9 mouse cellular contexts compared by ENCODE assay signal in genomic region chrX:42342951-42343879, GRCm38 (mm10).
A peak's percentile ranks its signal among the peaks of the same experiment; 100 is the strongest.
DNase-seq lines count a peak whose midpoint lies in the region; ATAC-seq lines count a peak whose summit lies in the region.
"Had no signal": no experiment of that assay in that cellular context is flagged by ENCODE, and none has a peak within 500 bp of the region (broad histone marks: within the 10 kb centered on the region; RNA-seq: fewer than 3 reads in every experiment).

No protein-coding gene starts in this region.

- no peaks in the 10 kb centered on the region for H3K36me3 ChIP-seq in heart, embryonic 13.5 days
- H3K36me3 ChIP-seq in hindbrain, embryonic 11.5 days (ENCODE audit: control insufficient read depth, insufficient read depth, low read length): no peaks in the 10 kb centered on the region
- no peaks in the 10 kb centered on the region for H3K36me3 ChIP-seq in liver, embryonic 15.5 days (replicated peaks)
- H3K36me3 ChIP-seq in neural tube, embryonic 15.5 days: no peaks in the 10 kb centered on the region
- H3K36me3 ChIP-seq: limb, embryonic 13.5 days had no signal

- ATAC-seq in heart, embryonic 13.5 days (ENCODE audit: extremely low read depth, insufficient number of reproducible peaks, low FRiP score, low TSS enrichment): no peak
- ATAC-seq in hindbrain, embryonic 11.5 days (ENCODE audit: low FRiP score): peak; percentile 96
- no peak for ATAC-seq in liver, embryonic 15.5 days (ENCODE audit: insufficient read depth)
- ATAC-seq in neural tube, embryonic 15.5 days (ENCODE audit: low FRiP score): peak; percentile 41
- no peak for ATAC-seq in monocyte, adult 5-6 weeks (replicated peaks; ENCODE audit: insufficient number of reproducible peaks, low FRiP score, low TSS enrichment, poor library complexity, severe bottlenecking)

- H3K4me1 ChIP-seq in heart, embryonic 13.5 days: no peaks in the 10 kb centered on the region
- H3K4me1 ChIP-seq in hindbrain, embryonic 11.5 days (replicated peaks; ENCODE audit: control insufficient read depth, insufficient read depth, low read length): no peaks in the 10 kb centered on the region
- no peaks in the 10 kb centered on the region for H3K4me1 ChIP-seq in liver, embryonic 15.5 days (replicated peaks)
- H3K4me1 ChIP-seq in neural tube, embryonic 15.5 days: peaks cover 6% of the 10 kb centered on the region; the same call in 1 of the 2 replicates
- H3K4me1 ChIP-seq: limb, embryonic 13.5 days had no signal

- H3K9ac ChIP-seq in heart, embryonic 13.5 days: no peak overlapping the region
- H3K9ac ChIP-seq in hindbrain, embryonic 11.5 days (ENCODE audit: low read depth, low read length): no peak overlapping the region
- no peak overlapping the region for H3K9ac ChIP-seq in liver, embryonic 15.5 days
- no peak overlapping the region for H3K9ac ChIP-seq in neural tube, embryonic 15.5 days (replicated peaks)
- H3K9ac ChIP-seq: limb, embryonic 13.5 days had no signal

- no peaks in the 10 kb centered on the region for H3K9me3 ChIP-seq in heart, embryonic 13.5 days
- H3K9me3 ChIP-seq in hindbrain, embryonic 11.5 days (ENCODE audit: control insufficient read depth, low read length): no peaks in the 10 kb centered on the region
- no peaks in the 10 kb centered on the region for H3K9me3 ChIP-seq in liver, embryonic 15.5 days (replicated peaks)
- no peaks in the 10 kb centered on the region; the same call in 1 of the 2 replicates for H3K9me3 ChIP-seq in neural tube, embryonic 15.5 days (replicated peaks)
- H3K9me3 ChIP-seq: limb, embryonic 13.5 days had no signal

- H3K27me3 ChIP-seq in heart, embryonic 13.5 days (replicated peaks): no peaks in the 10 kb centered on the region
- H3K27me3 ChIP-seq in hindbrain, embryonic 11.5 days (ENCODE audit: control insufficient read depth, insufficient read depth, low read length): no peaks in the 10 kb centered on the region
- H3K27me3 ChIP-seq in liver, embryonic 15.5 days: no peaks in the 10 kb centered on the region
- H3K27me3 ChIP-seq in neural tube, embryonic 15.5 days (replicated peaks): no peaks in the 10 kb centered on the region
- H3K27me3 ChIP-seq: limb, embryonic 13.5 days had no signal

- DNase-seq in heart, adult 8-10 months (ENCODE audit: low spot score): no peak
- DNase-seq in T-cell, adult 2 months (ENCODE audit: low spot score): peak; percentile 88
- peak; percentile 59 for DNase-seq in hindbrain, embryonic 11.5 days (ENCODE audit: low spot score)
- no peak for DNase-seq in layer of hippocampus, adult 9-10 months (ENCODE audit: low spot score)

- no peak overlapping the region for H3K4me3 ChIP-seq in heart, embryonic 13.5 days
- no peak overlapping the region for H3K4me3 ChIP-seq in hindbrain, embryonic 11.5 days (ENCODE audit: low read depth, low read length)
- no peak overlapping the region for H3K4me3 ChIP-seq in liver, embryonic 15.5 days (replicated peaks)
- no peak overlapping the region for H3K4me3 ChIP-seq in neural tube, embryonic 15.5 days (replicated peaks)
- H3K4me3 ChIP-seq: limb, embryonic 13.5 days had no signal

- H3K27ac ChIP-seq in heart, embryonic 13.5 days (replicated peaks): no peak overlapping the region
- H3K27ac ChIP-seq in hindbrain, embryonic 11.5 days (ENCODE audit: low read depth, low read length): peak overlapping the region; percentile 75
- no peak overlapping the region for H3K27ac ChIP-seq in liver, embryonic 15.5 days (replicated peaks)
- H3K27ac ChIP-seq in neural tube, embryonic 15.5 days (replicated peaks): no peak overlapping the region
- H3K27ac ChIP-seq: limb, embryonic 13.5 days had no signal

- WGBS in heart, embryonic 13.5 days: 25% methylated on average over 16 of the region's 16 CpGs
- 16% methylated on average over 15 of the region's 16 CpGs for WGBS in hindbrain, embryonic 11.5 days
- WGBS in liver, embryonic 15.5 days (ENCODE audit: insufficient replicate concordance): 9% methylated on average over 16 of the region's 16 CpGs
- 11% methylated on average over 16 of the region's 16 CpGs for WGBS in neural tube, embryonic 15.5 days

- peak overlapping the region; percentile 25; the same call in 1 of the 2 replicates for H3K4me2 ChIP-seq in heart, embryonic 13.5 days
- no peak overlapping the region for H3K4me2 ChIP-seq in hindbrain, embryonic 11.5 days (replicated peaks; ENCODE audit: low read depth, low read length)
- H3K4me2 ChIP-seq in liver, embryonic 15.5 days: peak overlapping the region; percentile 15; the same call in 1 of the 2 replicates
- peak overlapping the region; percentile 32 for H3K4me2 ChIP-seq in neural tube, embryonic 15.5 days
- H3K4me2 ChIP-seq: limb, embryonic 13.5 days had no signal

Comparison
In these comparisons a context has a peak if more than half of its experiments do, and no peak if none do; other contexts are left out.
1. ATAC-seq: peak in hindbrain, embryonic 11.5 days (single experiment) and neural tube, embryonic 15.5 days (single experiment); none in heart, embryonic 13.5 days (single experiment), liver, embryonic 15.5 days (single experiment) and monocyte, adult 5-6 weeks (single experiment).
2. DNase-seq: peak in T-cell, adult 2 months (single experiment) and hindbrain, embryonic 11.5 days (single experiment); none in heart, adult 8-10 months (single experiment) and layer of hippocampus, adult 9-10 months (single experiment).